Mouse (Mus musculus) cortical plate, adult 2 months (tissue): ENCODE measurements around the gene Muc2. TPM values are rescaled to one million over a fixed set of nuclear protein-coding genes. Genes with fewer than 3 reads are reported as not detected.

Source experiments
- H3K27ac ChIP-seq: fragments of 200-500 bp; 2 replicates; pipeline ENCODE4 v1.5.1; 2012; ENCODE audit warnings: low read length, control low read depth, inconsistent platforms; ENCODE audit not compliant: insufficient read depth
- H3K4me1 ChIP-seq: fragments of 200-500 bp; 2 replicates; pipeline ENCODE4 v1.6.1; 2011; ENCODE audit warnings: low read length; ENCODE audit not compliant: control insufficient read depth, insufficient read depth
- H3K4me3 ChIP-seq: fragments of 200-500 bp; 2 replicates; pipeline ENCODE4 v1.5.1; 2011; ENCODE audit warnings: mild to moderate bottlenecking, low read length, control low read depth; ENCODE audit not compliant: insufficient read depth
- CTCF ChIP-seq: fragments of 200-500 bp; IDR thresholded peaks from 2 replicates; pipeline ENCODE4 v1.5.1; 2011; ENCODE audit warnings: mild to moderate bottlenecking, control low read depth, low read length; ENCODE audit not compliant: insufficient read depth; ENCODE audit errors: extremely low read depth
- POLR2A ChIP-seq: fragments of 200-500 bp; IDR thresholded peaks from 2 replicates; pipeline ENCODE4 v1.6.1; 2011; ENCODE audit warnings: mild to moderate bottlenecking, low read length, control low read depth; ENCODE audit not compliant: insufficient read depth; ENCODE audit errors: extremely low read depth
- polyA plus RNA-seq: library from polyadenylated mRNA; depleted of rRNA; stranded (reverse); fragments of >200 nt; gene quantifications from 2 replicates; pipeline ENCODE4 v1.2.3, GENCODE M21; 2012; rRNA removed

The Muc2 gene
- polyA plus RNA-seq, 1 experiment = 0.44 TPM

DNA sequence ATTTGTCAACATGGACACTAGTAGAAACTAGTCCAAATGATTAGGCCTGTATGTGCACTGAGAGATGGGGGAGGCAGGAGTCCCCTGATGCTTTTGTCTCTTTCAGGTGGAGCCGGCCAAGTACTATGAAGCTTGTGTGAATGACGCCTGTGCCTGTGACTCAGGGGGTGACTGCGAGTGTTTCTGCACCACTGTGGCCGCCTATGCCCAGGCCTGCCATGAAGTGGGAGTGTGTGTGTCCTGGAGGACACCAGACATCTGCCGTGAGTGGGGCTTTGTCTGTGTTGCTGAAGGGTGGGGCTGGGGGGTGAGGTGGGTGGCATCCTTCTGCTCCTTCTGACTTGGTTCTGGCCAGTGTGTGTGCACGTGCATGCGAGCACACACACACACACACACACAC lies 113.1 kb downstream of the Muc2 start:
- Histone ChIP-seq H3K4me1 (peaks cover 9% of the 10 kb centered on the region), H3K27ac (no peak overlapping the region), H3K4me3 (no peak overlapping the region)
- TF ChIP-seq POLR2A = no peak
- TF ChIP-seq CTCF = no peak

Other genes starting within 250 kb of the Muc2 start
- gene Pidd1, start 246.3 kb upstream of the Muc2 start, polyA plus RNA-seq = 2.7 and 2.8 TPM in 2 replicates
- gene Rplp2, start 243.0 kb upstream of the Muc2 start, polyA plus RNA-seq = 611 and 653 TPM in 2 replicates
- 31.6 and 32.2 TPM in 2 replicates for gene Pnpla2, start 235.1 kb upstream of the Muc2 start, polyA plus RNA-seq
- 4.8 and 7.4 TPM in 2 replicates for gene Cracr2b, start 229.2 kb upstream of the Muc2 start, polyA plus RNA-seq
- gene Cd151, start 222.9 kb upstream of the Muc2 start, polyA plus RNA-seq = 63.5 and 66.0 TPM in 2 replicates
- gene Polr2l, start 215.2 kb upstream of the Muc2 start, polyA plus RNA-seq = 49.3 and 52.1 TPM in 2 replicates
- gene Tspan4, start 215.1 kb upstream of the Muc2 start, polyA plus RNA-seq = 32.4 and 33.0 TPM in 2 replicates
- 43.0 and 48.8 TPM in 2 replicates for gene Chid1, start 150.5 kb upstream of the Muc2 start, polyA plus RNA-seq
- gene Ap2a2, start 128.2 kb upstream of the Muc2 start, polyA plus RNA-seq = 70.2 and 75.7 TPM in 2 replicates
- 0.02 TPM in 1 of 2 replicates, not detected in the other for gene Muc6, start 35.0 kb upstream of the Muc2 start, polyA plus RNA-seq
- gene Muc5ac, start 98.6 kb downstream of the Muc2 start, polyA plus RNA-seq = not detected in 2 replicates
- gene Muc5b, start 148.7 kb downstream of the Muc2 start, polyA plus RNA-seq = not detected in 2 replicates
- 121 and 122 TPM in 2 replicates for gene Tollip, start 228.2 kb downstream of the Muc2 start, polyA plus RNA-seq